Mouse (Mus musculus): Measurements from ENCODE around the gene Acads. TPM values are rescaled to one million over a fixed set of nuclear protein-coding genes. Genes with fewer than 3 reads are reported as not detected.

The Acads gene
- polyA plus RNA-seq, 1 experiment from 2014 or later: 113 TPM

DNA sequence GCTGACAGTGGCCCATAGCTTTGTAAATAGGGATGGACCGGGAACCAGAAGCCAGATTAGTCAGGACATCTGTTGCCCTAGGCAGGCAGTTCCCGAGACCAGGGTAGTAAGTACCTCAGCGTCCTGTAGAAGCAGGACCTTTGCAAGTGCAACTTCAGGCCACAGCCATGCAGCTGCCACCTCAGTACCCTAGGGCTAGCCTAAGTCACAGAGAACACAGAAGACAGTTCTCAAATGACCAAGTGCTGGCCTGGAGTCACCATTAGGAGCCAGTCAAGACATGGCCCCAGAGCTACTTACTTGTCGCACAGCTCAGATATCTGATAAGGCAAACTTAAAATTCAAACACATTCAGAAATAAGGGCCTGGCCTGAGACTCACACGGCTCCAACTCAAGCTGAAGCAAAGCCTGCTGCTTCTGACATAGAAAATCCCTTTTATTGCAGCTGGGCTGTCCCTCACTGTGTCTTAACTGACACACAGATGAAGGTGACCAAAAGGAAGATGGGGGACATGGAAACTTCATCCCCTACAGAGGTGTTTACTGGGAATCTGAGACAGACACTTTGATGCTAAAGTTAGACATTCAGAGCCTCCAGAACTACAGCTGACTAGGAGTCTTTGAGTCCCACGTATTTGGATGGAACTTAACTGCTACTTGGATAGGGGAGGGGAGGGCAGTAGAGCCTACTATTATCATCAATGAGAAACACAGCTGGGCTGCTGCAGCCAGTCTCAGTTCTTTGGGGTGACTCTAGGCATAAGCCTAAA lies 27.0 kb upstream of the Acads start:
- no peaks in the 10 kb centered on the region for H3K9me3 ChIP-seq (ENCODE audit: control insufficient read depth)
- TF ChIP-seq CTCF (IDR thresholded peaks at IDR 0.05; ENCODE audit: low read depth): no peak
- H3K4me3 ChIP-seq (ENCODE audit: low read depth, low read length): no peak overlapping the region
- H3K4me2 ChIP-seq (replicated peaks; ENCODE audit: low read depth): no peak overlapping the region
- WGBS: 79% methylated on average over 6 of the region's 6 CpGs
- no peak overlapping the region for H3K9ac ChIP-seq (ENCODE audit: low read depth, low read length)
- H3K27ac ChIP-seq (ENCODE audit: low read depth, low read length): no peak overlapping the region
- no peaks in the 10 kb centered on the region for H3K4me1 ChIP-seq (replicated peaks; ENCODE audit: control insufficient read depth, insufficient read depth, low read length)
- H3K36me3 ChIP-seq (ENCODE audit: control insufficient read depth, insufficient read depth): peaks cover 66% of the 10 kb centered on the region
- no peak for ATAC-seq
- no peaks in the 10 kb centered on the region for H3K27me3 ChIP-seq (replicated peaks; ENCODE audit: control insufficient read depth, insufficient read depth, low read length)

DNA sequence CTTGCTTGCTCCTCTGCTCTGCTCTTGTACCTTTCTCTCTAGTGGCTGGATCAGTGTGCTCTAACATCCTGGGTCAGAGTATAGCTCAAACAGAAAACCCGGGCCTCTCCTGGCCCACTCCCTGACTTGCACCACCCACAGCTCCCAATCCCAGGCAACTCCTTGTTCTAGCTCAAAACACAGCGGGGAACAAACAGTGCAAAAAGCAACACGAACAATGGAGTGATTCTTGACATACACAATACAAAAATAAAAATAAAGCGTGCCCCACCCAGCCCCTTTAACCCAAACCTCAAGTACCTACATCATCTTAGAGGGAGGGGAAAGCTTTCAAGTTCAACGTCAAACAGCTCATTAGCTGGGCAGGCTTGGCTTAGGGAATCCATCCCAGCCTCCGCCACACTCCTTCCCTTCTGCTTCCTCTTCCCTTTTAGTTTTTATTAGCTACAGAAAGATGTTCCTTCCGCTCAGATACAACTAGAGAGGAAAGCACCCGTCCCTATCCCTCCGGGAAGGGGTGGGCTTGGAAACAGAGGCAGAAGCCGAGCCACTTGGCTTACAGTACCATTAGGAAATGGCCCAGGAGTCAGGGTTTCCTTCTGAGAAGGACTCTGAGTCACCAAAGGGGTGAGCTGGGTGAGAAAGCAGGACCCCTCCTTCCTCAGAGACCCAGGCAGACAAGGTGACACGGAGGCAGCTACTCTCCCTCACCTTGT lies 26.3 kb upstream of the Acads start:
- Histone ChIP-seq H3K9me3 (ENCODE audit: control insufficient read depth) (no peaks in the 10 kb centered on the region), H3K27me3 (replicated peaks; ENCODE audit: control insufficient read depth, insufficient read depth, low read length) (no peaks in the 10 kb centered on the region), H3K4me1 (replicated peaks; ENCODE audit: control insufficient read depth, insufficient read depth, low read length) (no peaks in the 10 kb centered on the region), H3K9ac (ENCODE audit: low read depth, low read length) (no peak overlapping the region), H3K27ac (ENCODE audit: low read depth, low read length) (peak overlapping the region; percentile 7; the same call in 1 of the 2 replicates), H3K36me3 (ENCODE audit: control insufficient read depth, insufficient read depth) (peaks cover 60% of the 10 kb centered on the region), H3K4me3 (ENCODE audit: low read depth, low read length) (no peak overlapping the region), H3K4me2 (replicated peaks; ENCODE audit: low read depth) (no peak overlapping the region)
- no peak for TF ChIP-seq CTCF (IDR thresholded peaks at IDR 0.05; ENCODE audit: low read depth)
- 82% methylated on average over 11 of the region's 11 CpGs for WGBS
- ATAC-seq: no peak

DNA sequence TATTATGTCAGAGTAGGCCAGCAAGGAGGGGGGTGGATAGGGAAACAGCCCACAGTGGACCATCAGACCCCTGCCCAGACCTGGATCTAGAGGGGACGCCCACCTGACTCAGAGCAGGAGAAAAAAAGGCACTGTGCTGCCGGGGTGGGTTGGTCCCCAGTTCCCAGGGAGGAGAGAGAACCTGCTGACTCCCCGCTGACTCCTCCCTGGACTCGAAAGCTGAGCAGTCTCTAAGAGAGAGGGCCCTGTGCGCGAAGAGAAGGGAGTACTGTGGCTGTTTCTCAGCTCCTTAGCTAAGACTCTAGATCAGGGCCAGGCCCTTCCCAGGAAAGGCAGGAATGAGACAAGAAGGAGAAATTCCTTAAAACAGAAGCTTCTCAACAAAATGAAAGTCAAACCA lies 25.3 kb upstream of the Acads start:
- no peak for TF ChIP-seq CTCF (IDR thresholded peaks at IDR 0.05; ENCODE audit: low read depth)
- no peak overlapping the region for H3K9ac ChIP-seq (ENCODE audit: low read depth, low read length)

DNA sequence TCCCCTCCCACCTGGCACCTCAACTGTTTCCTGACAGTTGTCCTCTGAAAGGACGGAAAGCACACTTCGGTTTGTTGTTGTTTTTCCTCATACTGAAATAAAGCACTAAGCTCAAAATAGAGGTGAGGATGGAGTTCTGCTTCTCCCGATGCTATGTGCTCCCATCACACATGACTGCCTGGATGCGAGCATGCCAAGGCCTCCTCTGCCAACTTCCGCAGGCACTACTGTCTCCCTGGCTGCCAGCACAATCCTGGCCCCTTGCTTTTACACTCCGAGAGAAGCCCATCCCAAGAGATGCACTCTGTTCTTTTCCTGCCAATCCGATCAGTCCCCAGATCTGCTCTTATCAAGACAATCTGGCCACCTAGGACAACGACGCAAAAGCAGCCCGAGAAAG lies 24.4 kb upstream of the Acads start:
- H3K27ac ChIP-seq (ENCODE audit: low read depth, low read length): no peak overlapping the region
- no peak for TF ChIP-seq CTCF (IDR thresholded peaks at IDR 0.05; ENCODE audit: low read depth)
- H3K36me3 ChIP-seq (ENCODE audit: control insufficient read depth, insufficient read depth): peaks cover 44% of the 10 kb centered on the region
- H3K27me3 ChIP-seq (replicated peaks; ENCODE audit: control insufficient read depth, insufficient read depth, low read length): no peaks in the 10 kb centered on the region
- H3K4me3 ChIP-seq (ENCODE audit: low read depth, low read length): no peak overlapping the region
- no peak for ATAC-seq
- no peaks in the 10 kb centered on the region for H3K9me3 ChIP-seq (ENCODE audit: control insufficient read depth)
- H3K9ac ChIP-seq (ENCODE audit: low read depth, low read length): no peak overlapping the region
- no peak overlapping the region for H3K4me2 ChIP-seq (replicated peaks; ENCODE audit: low read depth)
- no peaks in the 10 kb centered on the region for H3K4me1 ChIP-seq (replicated peaks; ENCODE audit: control insufficient read depth, insufficient read depth, low read length)
- WGBS: 77% methylated on average over 10 of the region's 10 CpGs

More for the DNA sequence above, 25.3 kb upstream of the Acads start:
- H3K4me3 ChIP-seq (ENCODE audit: low read depth, low read length): no peak overlapping the region
- no peaks in the 10 kb centered on the region for H3K4me1 ChIP-seq (replicated peaks; ENCODE audit: control insufficient read depth, insufficient read depth, low read length)
- peaks cover 51% of the 10 kb centered on the region for H3K36me3 ChIP-seq (ENCODE audit: control insufficient read depth, insufficient read depth)
- 80% methylated on average over 6 of the region's 6 CpGs for WGBS
- H3K4me2 ChIP-seq (replicated peaks; ENCODE audit: low read depth): no peak overlapping the region
- no peaks in the 10 kb centered on the region for H3K9me3 ChIP-seq (ENCODE audit: control insufficient read depth)
- H3K27me3 ChIP-seq (replicated peaks; ENCODE audit: control insufficient read depth, insufficient read depth, low read length): no peaks in the 10 kb centered on the region
- no peak overlapping the region for H3K27ac ChIP-seq (ENCODE audit: low read depth, low read length)
- no peak for ATAC-seq

DNA sequence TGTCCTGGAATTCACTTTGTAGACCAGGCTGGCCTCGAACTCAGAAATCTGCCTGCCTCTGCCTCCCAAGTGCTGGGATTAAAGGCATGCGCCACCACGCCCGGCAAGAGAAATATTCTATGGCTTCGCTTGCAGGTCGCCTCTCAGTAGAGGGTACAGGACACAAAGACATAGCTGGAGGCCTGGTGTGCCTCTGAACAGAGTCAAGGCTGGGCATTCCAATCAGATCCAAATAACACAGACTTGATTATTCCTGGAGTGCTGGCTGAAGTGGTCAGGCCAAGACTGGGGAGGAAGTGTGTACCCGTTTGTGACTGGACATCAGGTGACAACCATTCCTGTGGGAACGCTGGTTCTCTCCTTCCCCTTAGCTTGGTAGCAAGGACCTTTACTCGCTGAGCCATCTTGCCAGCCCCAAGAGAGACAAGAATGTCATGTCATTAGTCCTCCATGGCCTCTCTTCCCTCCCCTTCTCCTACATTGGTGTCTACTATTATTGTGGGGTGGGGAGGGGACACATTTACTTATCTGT lies 23.1 kb upstream of the Acads start:
- 86% methylated on average over 9 of the region's 9 CpGs for WGBS
- Histone ChIP-seq H3K27ac (ENCODE audit: low read depth, low read length) (no peak overlapping the region), H3K9me3 (ENCODE audit: control insufficient read depth) (no peaks in the 10 kb centered on the region), H3K27me3 (replicated peaks; ENCODE audit: control insufficient read depth, insufficient read depth, low read length) (no peaks in the 10 kb centered on the region), H3K4me2 (replicated peaks; ENCODE audit: low read depth) (no peak overlapping the region), H3K36me3 (ENCODE audit: control insufficient read depth, insufficient read depth) (peaks cover 31% of the 10 kb centered on the region), H3K4me1 (replicated peaks; ENCODE audit: control insufficient read depth, insufficient read depth, low read length) (no peaks in the 10 kb centered on the region), H3K4me3 (ENCODE audit: low read depth, low read length) (no peak overlapping the region), H3K9ac (ENCODE audit: low read depth, low read length) (no peak overlapping the region)
- no peak for ATAC-seq
- no peak for TF ChIP-seq CTCF (IDR thresholded peaks at IDR 0.05; ENCODE audit: low read depth)

DNA sequence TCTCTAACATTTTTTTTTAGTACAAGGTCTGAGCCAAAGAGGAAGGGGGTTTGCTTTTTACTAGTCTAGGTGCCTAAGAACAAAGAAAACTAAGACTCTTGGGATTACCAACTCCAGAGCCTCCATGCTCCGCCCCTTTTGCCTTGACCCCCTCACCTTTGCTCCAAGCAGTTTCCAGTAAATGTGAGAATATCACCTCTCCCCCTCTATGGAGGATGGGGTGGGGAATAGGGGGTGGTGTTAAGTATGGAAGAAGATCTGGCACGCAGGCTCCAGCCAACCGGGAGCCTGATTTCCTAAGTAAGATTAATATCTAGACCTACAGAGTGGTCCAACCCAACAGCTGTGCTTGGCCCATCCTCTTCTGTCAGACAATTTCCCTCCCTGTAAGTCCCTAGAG lies 21.6 kb upstream of the Acads start:
- H3K9me3 ChIP-seq (ENCODE audit: control insufficient read depth): no peaks in the 10 kb centered on the region
- H3K4me2 ChIP-seq (replicated peaks; ENCODE audit: low read depth): no peak overlapping the region
- no peak overlapping the region for H3K4me3 ChIP-seq (ENCODE audit: low read depth, low read length)
- ATAC-seq: no peak
- WGBS: 62% methylated on average over 3 of the region's 3 CpGs
- H3K4me1 ChIP-seq (replicated peaks; ENCODE audit: control insufficient read depth, insufficient read depth, low read length): no peaks in the 10 kb centered on the region
- no peak for TF ChIP-seq CTCF (IDR thresholded peaks at IDR 0.05; ENCODE audit: low read depth)
- peaks cover 16% of the 10 kb centered on the region; the same call in 1 of the 2 replicates for H3K36me3 ChIP-seq (ENCODE audit: control insufficient read depth, insufficient read depth)
- H3K27ac ChIP-seq (ENCODE audit: low read depth, low read length): no peak overlapping the region
- no peaks in the 10 kb centered on the region for H3K27me3 ChIP-seq (replicated peaks; ENCODE audit: control insufficient read depth, insufficient read depth, low read length)
- H3K9ac ChIP-seq (ENCODE audit: low read depth, low read length): no peak overlapping the region

Measured in intestine, postnatal 0 days (tissue).